Mouse (Mus musculus) CH12.LX (cell line): Measurements from ENCODE around the gene Gm20388. TPM values are rescaled to one million over a fixed set of nuclear protein-coding genes. Genes with fewer than 3 reads are reported as not detected.

Source experiments
- DNase-seq: peaks from one replicate; pipeline ENCODE4 v3.0.0-alpha.2; 2013; ENCODE audit errors: extremely low read depth
- H3K27ac ChIP-seq: 2 replicates; pipeline ENCODE4 v1.5.1; 2012; ENCODE audit warnings: low read depth, mild to moderate bottlenecking, control low read depth, moderate library complexity; ENCODE audit not compliant: insufficient read depth
- H3K27me3 ChIP-seq: replicated peaks from 2 replicates; pipeline ENCODE3; 2012; ENCODE audit warnings: inconsistent platforms
- H3K36me3 ChIP-seq, 2 experiments: replicated peaks in 1 of 2; 2 replicates each; pipeline versions ENCODE3 to v1.6.1; 2012; ENCODE audit warnings: inconsistent platforms in 1 of 2, low read length in 1 of 2, mild to moderate bottlenecking in 1 of 2, mixed read lengths in 1 of 2, moderate library complexity in 1 of 2; ENCODE audit not compliant: control insufficient read depth in 1 of 2, insufficient read depth in 1 of 2
- H3K4me1 ChIP-seq, 2 experiments: 2 replicates each; pipeline ENCODE4 v1.6.1; 2012; ENCODE audit warnings: inconsistent platforms in 1 of 2, moderate library complexity in 1 of 2; ENCODE audit not compliant: insufficient read depth in 2 of 2, control insufficient read depth in 1 of 2
- H3K4me2 ChIP-seq: 2 replicates; pipeline ENCODE4 v1.6.1; 2012; ENCODE audit warnings: low read depth, mild to moderate bottlenecking, control low read depth; ENCODE audit not compliant: poor library complexity, insufficient read depth, severe bottlenecking
- H3K4me3 ChIP-seq, 3 experiments: fragments of 150-350 bp in 1 of 3; sonication (generic) in 1 of 3; replicated peaks in 1 of 3; 2 replicates each; pipeline versions ENCODE3 to v1.5.1; 2011 to 2012; ENCODE audit warnings: low read depth in 2 of 3, low read length in 2 of 3, mild to moderate bottlenecking in 2 of 3, moderate library complexity in 2 of 3, control low read depth in 1 of 3, improper control_type of control experiment in 1 of 3, inconsistent platforms in 1 of 3, mixed read lengths in 1 of 3; ENCODE audit not compliant: poor library complexity in 1 of 3
- H3K79me2 ChIP-seq: replicated peaks from 2 replicates; pipeline ENCODE4 v1.6.1; 2012; ENCODE audit warnings: mild to moderate bottlenecking, moderate library complexity; ENCODE audit not compliant: control insufficient read depth, poor library complexity, insufficient read depth, severe bottlenecking; ENCODE audit errors: extremely low read depth
- H3K9ac ChIP-seq: 2 replicates; pipeline ENCODE4 v1.6.1; 2012; ENCODE audit warnings: low read depth, mild to moderate bottlenecking, control low read depth, moderate library complexity; ENCODE audit not compliant: insufficient read depth
- H3K9me3 ChIP-seq: replicated peaks from 2 replicates; pipeline ENCODE3; 2012; ENCODE audit warnings: low read length, inconsistent platforms, mixed read lengths
- BHLHE40 ChIP-seq: IDR thresholded peaks from 2 replicates; pipeline ENCODE4 v1.6.1; 2011; ENCODE audit warnings: mild to moderate bottlenecking, low read depth, low read length, improper control_type of control experiment
- CHD2 ChIP-seq: IDR thresholded peaks from 2 replicates; pipeline ENCODE4 v1.6.1; 2011; ENCODE audit warnings: low read length, improper control_type of control experiment
- CTCF ChIP-seq, 2 experiments: IDR thresholded peaks in 1 of 2; conservative IDR thresholded peaks in 1 of 2; 2 replicates each; pipeline ENCODE4 v1.5.1; 2011 to 2012; ENCODE audit warnings: low read depth in 2 of 2, low read length in 2 of 2, improper control_type of control experiment in 1 of 2, inconsistent platforms in 1 of 2, mild to moderate bottlenecking in 1 of 2, moderate library complexity in 1 of 2
- E2F4 ChIP-seq: IDR thresholded peaks from 2 replicates; pipeline ENCODE4 v1.6.1; 2011; ENCODE audit warnings: low read depth, low read length, improper control_type of control experiment; ENCODE audit not compliant: insufficient replicate concordance
- EP300 ChIP-seq: IDR thresholded peaks from 2 replicates; pipeline ENCODE4 v1.6.1; 2011; ENCODE audit warnings: low read length, improper control_type of control experiment
- ETS1 ChIP-seq: conservative IDR thresholded peaks from 2 replicates; pipeline ENCODE4 v1.6.1; 2012; ENCODE audit warnings: low read depth, mild to moderate bottlenecking, inconsistent platforms, low read length, improper control_type of control experiment, moderate library complexity
- GABPA ChIP-seq: IDR thresholded peaks from 2 replicates; pipeline ENCODE4 v1.6.1; 2012; ENCODE audit warnings: low read depth, low read length, improper control_type of control experiment, inconsistent platforms; ENCODE audit not compliant: insufficient replicate concordance
- HCFC1 ChIP-seq: IDR thresholded peaks from 2 replicates; pipeline ENCODE4 v1.6.1; 2012; ENCODE audit warnings: low read depth, mild to moderate bottlenecking, inconsistent platforms, low read length, improper control_type of control experiment
- IRF4 ChIP-seq: IDR thresholded peaks from 2 replicates; pipeline ENCODE4 v1.6.1; 2014; ENCODE audit warnings: low read depth, mild to moderate bottlenecking, inconsistent platforms, low read length, improper control_type of control experiment
- JUN ChIP-seq: IDR thresholded peaks from 2 replicates; pipeline ENCODE4 v1.6.1; 2011; ENCODE audit warnings: low read depth, mild to moderate bottlenecking, low read length, improper control_type of control experiment, moderate library complexity; ENCODE audit not compliant: insufficient read depth
- JUND ChIP-seq: conservative IDR thresholded peaks from 2 replicates; pipeline ENCODE4 v1.6.1; 2011; ENCODE audit warnings: low read depth, low read length, improper control_type of control experiment
- MAFK ChIP-seq: IDR thresholded peaks from 2 replicates; pipeline ENCODE4 v1.6.1; 2011; ENCODE audit warnings: low read length, improper control_type of control experiment; ENCODE audit not compliant: insufficient replicate concordance
- MAX ChIP-seq: IDR thresholded peaks from 2 replicates; pipeline ENCODE4 v1.6.1; 2011; ENCODE audit warnings: low read length, improper control_type of control experiment
- MAZ ChIP-seq: IDR thresholded peaks from 2 replicates; pipeline ENCODE4 v1.6.1; 2012; ENCODE audit warnings: low read depth, mild to moderate bottlenecking, inconsistent platforms, low read length, improper control_type of control experiment, moderate library complexity
- MEF2A ChIP-seq: IDR thresholded peaks from 2 replicates; pipeline ENCODE4 v1.6.1; 2014; ENCODE audit warnings: low read depth, mild to moderate bottlenecking, inconsistent platforms, low read length, improper control_type of control experiment, borderline replicate concordance
- MXI1 ChIP-seq: IDR thresholded peaks from 2 replicates; pipeline ENCODE4 v1.6.1; 2011; ENCODE audit warnings: mild to moderate bottlenecking, low read depth, low read length, improper control_type of control experiment
- MYC ChIP-seq: IDR thresholded peaks from 2 replicates; pipeline ENCODE4 v1.6.1; 2011; ENCODE audit warnings: low read depth, mild to moderate bottlenecking, improper control_type of control experiment, low read length
- NELFE ChIP-seq: IDR thresholded peaks from 2 replicates; pipeline ENCODE4 v1.6.1; 2011; ENCODE audit warnings: low read depth, low read length, improper control_type of control experiment
- NRF1 ChIP-seq: IDR thresholded peaks from 2 replicates; pipeline ENCODE4 v1.6.1; 2014; ENCODE audit warnings: low read depth, mild to moderate bottlenecking, inconsistent platforms, low read length, improper control_type of control experiment, moderate library complexity
- PAX5 ChIP-seq: IDR thresholded peaks from 2 replicates; pipeline ENCODE4 v1.6.1; 2012; ENCODE audit warnings: low read length, inconsistent platforms, mixed read lengths
- POLR2AphosphoS2 ChIP-seq: IDR thresholded peaks from 2 replicates; pipeline ENCODE4 v1.6.1; 2011; ENCODE audit warnings: low read depth, low read length, improper control_type of control experiment
- RAD21 ChIP-seq: IDR thresholded peaks from 2 replicates; pipeline ENCODE4 v1.6.1; 2011; ENCODE audit warnings: low read depth, mild to moderate bottlenecking, low read length, improper control_type of control experiment, moderate library complexity
- RCOR1 ChIP-seq: conservative IDR thresholded peaks from 2 replicates; pipeline ENCODE4 v1.6.1; 2012; ENCODE audit warnings: low read depth, mild to moderate bottlenecking, inconsistent platforms, low read length, improper control_type of control experiment
- SIN3A ChIP-seq: IDR thresholded peaks from 2 replicates; pipeline ENCODE4 v1.6.1; 2012; ENCODE audit warnings: low read length, improper control_type of control experiment, inconsistent platforms
- SMC3 ChIP-seq: IDR thresholded peaks from 2 replicates; pipeline ENCODE4 v1.6.1; 2011; ENCODE audit warnings: low read depth, low read length, improper control_type of control experiment
- TBP ChIP-seq: conservative IDR thresholded peaks from 2 replicates; pipeline ENCODE4 v1.6.1; 2011; ENCODE audit warnings: low read depth, low read length, improper control_type of control experiment
- TCF12 ChIP-seq: IDR thresholded peaks from 2 replicates; pipeline ENCODE4 v1.6.1; 2014; ENCODE audit warnings: low read depth, mild to moderate bottlenecking, inconsistent platforms, low read length, improper control_type of control experiment
- UBTF ChIP-seq: IDR thresholded peaks from 2 replicates; pipeline ENCODE4 v1.6.1; 2012; ENCODE audit warnings: low read depth, mild to moderate bottlenecking, inconsistent platforms, low read length, improper control_type of control experiment, moderate library complexity
- USF1 ChIP-seq: IDR thresholded peaks from 2 replicates; pipeline ENCODE4 v1.6.1; 2014; ENCODE audit warnings: low read depth, mild to moderate bottlenecking, inconsistent platforms, low read length, improper control_type of control experiment
- ZC3H11A ChIP-seq: IDR thresholded peaks from 2 replicates; pipeline ENCODE4 v1.6.1; 2012; ENCODE audit warnings: low read depth, mild to moderate bottlenecking, inconsistent platforms, low read length, improper control_type of control experiment
- ZKSCAN1 ChIP-seq: IDR thresholded peaks from 2 replicates; pipeline ENCODE4 v1.6.1; 2012; ENCODE audit warnings: low read depth, inconsistent platforms, low read length, improper control_type of control experiment, borderline replicate concordance
- ZMIZ1 ChIP-seq: IDR thresholded peaks from 2 replicates; pipeline ENCODE4 v1.6.1; 2012; ENCODE audit warnings: low read depth, mild to moderate bottlenecking, inconsistent platforms, low read length, improper control_type of control experiment
- ZNF384 ChIP-seq: IDR thresholded peaks from 2 replicates; pipeline ENCODE4 v1.6.1; 2012; ENCODE audit warnings: low read depth, low read length, improper control_type of control experiment, inconsistent platforms
- dilution Hi-C: fragments of 300-500 bp; cut with MboI; formaldehyde crosslinking; loops from 2 replicates; pipeline ENCODE4 v1.14.3; 2020; ENCODE audit warnings: low sequenced_read_pairs; ENCODE audit not compliant: extremely low pct_unique_long_range_greater_than_20kb, extremely low pct_ligation_motif_present
- in situ Hi-C: fragments of 300-500 bp; cut with MboI; formaldehyde crosslinking; loops from 3 replicates; pipeline ENCODE4 v1.14.3; 2019; ENCODE audit warnings: low sequenced_read_pairs, low pct_ligation_motif_present, low pct_unique_long_range_greater_than_20kb, mixed read lengths
- polyA plus RNA-seq: library from polyadenylated mRNA; unstranded; fragments of >175 nt; gene quantifications from 2 replicates; pipeline ENCODE4 v1.2.1, GENCODE M21; 2012; ENCODE audit warnings: low read depth; ENCODE audit not compliant: insufficient read length
- total RNA-seq, 2 experiments: library from RNA; depleted of rRNA; stranded (reverse); fragments of 300-350 nt in 1 of 2; fragments of >200 nt in 1 of 2; gene quantifications; 2 replicates each; pipeline ENCODE4 v1.2.3; 2012 to 2014

Gene Gm20388
- total and polyA plus RNA-seq, 3 experiments, result 14.8 to 26.3 (median 22.2) TPM

- TF ChIP-seq IRF4, result peak; percentile 27; the same call in 1 of the 2 replicates
- peak; percentile 76 for TF ChIP-seq BHLHE40
- TF ChIP-seq ETS1, result no peak; the same call in 1 of the 2 replicates
- no peak for TF ChIP-seq E2F4
- no peak for TF ChIP-seq NELFE
- TF ChIP-seq ZC3H11A, result no peak
- no peak for TF ChIP-seq HCFC1
- TF ChIP-seq RAD21, result no peak; the same call in 1 of the 2 replicates
- no peak for TF ChIP-seq USF1
These were observed 2791.0 kb downstream of the Gm20388 start (continued) for GRCm38 (mm10) chr8:122701441-122702185.

GRCm38 (mm10) chr8:122702301-122702941, 2791.8 kb downstream of the Gm20388 start:
- dilution Hi-C loops, result no loop called here
- H3K4me3 ChIP-seq, result no peak overlapping the region
- TF ChIP-seq BHLHE40 (peak; percentile 97), CTCF (conservative IDR thresholded peaks at IDR 0.05 in 1 of 2, IDR thresholded peaks at IDR 0.05 in 1 of 2; ENCODE audit: low read depth in 2 of 2, low read length in 2 of 2) (no peak), JUN (peak; percentile 76), TCF12 (peak; percentile 100), E2F4 (no peak), ZMIZ1 (peak; percentile 89), MAX (peak; percentile 68; the same call in 1 of the 2 replicates), ZNF384 (peak; percentile 42), NRF1 (peak; percentile 48; the same call in 1 of the 2 replicates), SMC3 (peak; percentile 44; the same call in 1 of the 2 replicates), GABPA (no peak), MAFK (peak; percentile 94), MYC (peak; percentile 74), PAX5 (no peak), EP300 (peak; percentile 98), ETS1 (peak; percentile 96), RCOR1 (peak; percentile 100), ZKSCAN1 (no peak), HCFC1 (peak; percentile 40; the same call in 1 of the 2 replicates), MEF2A (peak; percentile 91), JUND (peak; percentile 91), SIN3A (peak; percentile 95), RAD21 (peak; percentile 12), POLR2AphosphoS2 (peak; percentile 62; the same call in 1 of the 2 replicates), CHD2 (peak; percentile 94), UBTF (peak; percentile 81), TBP (0 out of 2 replicates have a peak, but pooled peaks have one; percentile 8), MXI1 (peak; percentile 79), IRF4 (peak; percentile 99), MAZ (peak; percentile 99)

More at GRCm38 (mm10) chr8:122702301-122702941, 2791.8 kb downstream of the Gm20388 start:
- DNase-seq, result peak; percentile 97
- Histone ChIP-seq H3K4me1 (peaks cover 55 to 81% of the 10 kb centered on the region in 2 experiments), H3K27ac (peak overlapping the region; percentile 98), H3K9me3 (no peaks in the 10 kb centered on the region), H3K36me3 (no peaks in the 10 kb centered on the region), H3K9ac (no peak overlapping the region), H3K27me3 (peaks cover 3% of the 10 kb centered on the region), H3K4me2 (peak overlapping the region; percentile 48), H3K79me2 (peaks cover 4% of the 10 kb centered on the region; the same call in 1 of the 2 replicates)
- in situ Hi-C loops, result no loop called here
